Mouse (Mus musculus): ENCODE measurements around the gene Ppp6r2. TPM values are rescaled to one million over a fixed set of nuclear protein-coding genes. Genes with fewer than 3 reads are reported as not detected.

The Ppp6r2 gene
- polyA plus RNA-seq, 1 experiment: 299 TPM

- TF ChIP-seq POLR2A (IDR thresholded peaks at IDR 0.05; ENCODE audit: control insufficient read depth, extremely low read depth, insufficient read depth, low read length, poor library complexity) (no peak), CTCF (IDR thresholded peaks at IDR 0.05; ENCODE audit: borderline replicate concordance, control insufficient read depth, extremely low read depth, insufficient read depth, low read length, poor library complexity) (no peak)
- Histone ChIP-seq H3K4me3 (ENCODE audit: control insufficient read depth, insufficient read depth, low read length) (peak overlapping the region; percentile 37), H3K27ac (ENCODE audit: control insufficient read depth, insufficient read depth, low read length) (no peak overlapping the region; the same call in 1 of the 2 replicates), H3K4me1 (replicated peaks; ENCODE audit: control insufficient read depth, insufficient read depth, low read length) (peaks cover 24% of the 10 kb centered on the region), H3K27me3 (ENCODE audit: control insufficient read depth, insufficient read depth, low read length) (no peaks in the 10 kb centered on the region; the same call in none of the 2 replicates), H3K36me3 (ENCODE audit: control insufficient read depth, insufficient read depth, low read length) (no peaks in the 10 kb centered on the region)
- no peak for DNase-seq
- 34% methylated on average over 17 of the region's 17 CpGs for WGBS
These were observed 38.9 kb upstream of the Ppp6r2 start for GRCm38 (mm10) chr15:89172276-89172935.

GRCm38 (mm10) chr15:89173024-89173905 is 38.1 kb upstream of the Ppp6r2 start:
- no peak overlapping the region; the same call in 1 of the 2 replicates for H3K27ac ChIP-seq (ENCODE audit: control insufficient read depth, insufficient read depth, low read length)
- peak overlapping the region; percentile 37 for H3K4me3 ChIP-seq (ENCODE audit: control insufficient read depth, insufficient read depth, low read length)
- no peaks in the 10 kb centered on the region for H3K36me3 ChIP-seq (ENCODE audit: control insufficient read depth, insufficient read depth, low read length)
- WGBS: under 1% methylated on average over 65 of the region's 65 CpGs
- TF ChIP-seq CTCF (IDR thresholded peaks at IDR 0.05; ENCODE audit: borderline replicate concordance, control insufficient read depth, extremely low read depth, insufficient read depth, low read length, poor library complexity) (no peak), POLR2A (IDR thresholded peaks at IDR 0.05; ENCODE audit: control insufficient read depth, extremely low read depth, insufficient read depth, low read length, poor library complexity) (no peak)
- peak; percentile 21 for DNase-seq
- no peaks in the 10 kb centered on the region; the same call in none of the 2 replicates for H3K27me3 ChIP-seq (ENCODE audit: control insufficient read depth, insufficient read depth, low read length)
- peaks cover 24% of the 10 kb centered on the region for H3K4me1 ChIP-seq (replicated peaks; ENCODE audit: control insufficient read depth, insufficient read depth, low read length)

GRCm38 (mm10) chr15:89173906-89174214 is 37.5 kb upstream of the Ppp6r2 start:
- DNase-seq: no peak
- TF ChIP-seq POLR2A (IDR thresholded peaks at IDR 0.05; ENCODE audit: control insufficient read depth, extremely low read depth, insufficient read depth, low read length, poor library complexity): no peak
- TF ChIP-seq CTCF (IDR thresholded peaks at IDR 0.05; ENCODE audit: borderline replicate concordance, control insufficient read depth, extremely low read depth, insufficient read depth, low read length, poor library complexity): no peak
- Histone ChIP-seq H3K27ac (ENCODE audit: control insufficient read depth, insufficient read depth, low read length) (no peak overlapping the region), H3K27me3 (ENCODE audit: control insufficient read depth, insufficient read depth, low read length) (no peaks in the 10 kb centered on the region; the same call in none of the 2 replicates), H3K4me3 (ENCODE audit: control insufficient read depth, insufficient read depth, low read length) (peak overlapping the region; percentile 37), H3K36me3 (ENCODE audit: control insufficient read depth, insufficient read depth, low read length) (no peaks in the 10 kb centered on the region), H3K4me1 (replicated peaks; ENCODE audit: control insufficient read depth, insufficient read depth, low read length) (peaks cover 25% of the 10 kb centered on the region)
- 15% methylated on average over 15 of the region's 15 CpGs for WGBS

GRCm38 (mm10) chr15:89174889-89175339 is 36.4 kb upstream of the Ppp6r2 start:
- Histone ChIP-seq H3K36me3 (ENCODE audit: control insufficient read depth, insufficient read depth, low read length) (no peaks in the 10 kb centered on the region), H3K4me3 (ENCODE audit: control insufficient read depth, insufficient read depth, low read length) (no peak overlapping the region), H3K27me3 (ENCODE audit: control insufficient read depth, insufficient read depth, low read length) (no peaks in the 10 kb centered on the region; the same call in none of the 2 replicates), H3K27ac (ENCODE audit: control insufficient read depth, insufficient read depth, low read length) (no peak overlapping the region), H3K4me1 (replicated peaks; ENCODE audit: control insufficient read depth, insufficient read depth, low read length) (peaks cover 28% of the 10 kb centered on the region)
- no peak for DNase-seq
- TF ChIP-seq CTCF (IDR thresholded peaks at IDR 0.05; ENCODE audit: borderline replicate concordance, control insufficient read depth, extremely low read depth, insufficient read depth, low read length, poor library complexity) (no peak), POLR2A (IDR thresholded peaks at IDR 0.05; ENCODE audit: control insufficient read depth, extremely low read depth, insufficient read depth, low read length, poor library complexity) (no peak)
- 92% methylated on average over 11 of the region's 11 CpGs for WGBS

GRCm38 (mm10) chr15:89175411-89176155 is 35.8 kb upstream of the Ppp6r2 start:
- TF ChIP-seq CTCF (IDR thresholded peaks at IDR 0.05; ENCODE audit: borderline replicate concordance, control insufficient read depth, extremely low read depth, insufficient read depth, low read length, poor library complexity) (no peak), POLR2A (IDR thresholded peaks at IDR 0.05; ENCODE audit: control insufficient read depth, extremely low read depth, insufficient read depth, low read length, poor library complexity) (no peak)
- H3K36me3 ChIP-seq (ENCODE audit: control insufficient read depth, insufficient read depth, low read length): no peaks in the 10 kb centered on the region
- no peaks in the 10 kb centered on the region; the same call in none of the 2 replicates for H3K27me3 ChIP-seq (ENCODE audit: control insufficient read depth, insufficient read depth, low read length)
- no peak for DNase-seq
- 92% methylated on average over 13 of the region's 13 CpGs for WGBS
- H3K4me3 ChIP-seq (ENCODE audit: control insufficient read depth, insufficient read depth, low read length): no peak overlapping the region
- no peak overlapping the region for H3K27ac ChIP-seq (ENCODE audit: control insufficient read depth, insufficient read depth, low read length)
- H3K4me1 ChIP-seq (replicated peaks; ENCODE audit: control insufficient read depth, insufficient read depth, low read length): peaks cover 32% of the 10 kb centered on the region

GRCm38 (mm10) chr15:89177121-89177520 is 34.2 kb upstream of the Ppp6r2 start:
- Histone ChIP-seq H3K36me3 (ENCODE audit: control insufficient read depth, insufficient read depth, low read length) (no peaks in the 10 kb centered on the region), H3K4me1 (replicated peaks; ENCODE audit: control insufficient read depth, insufficient read depth, low read length) (peaks cover 34% of the 10 kb centered on the region), H3K4me3 (ENCODE audit: control insufficient read depth, insufficient read depth, low read length) (no peak overlapping the region), H3K27me3 (ENCODE audit: control insufficient read depth, insufficient read depth, low read length) (peaks cover 5% of the 10 kb centered on the region), H3K27ac (ENCODE audit: control insufficient read depth, insufficient read depth, low read length) (no peak overlapping the region)
- no peak for DNase-seq
- TF ChIP-seq POLR2A (IDR thresholded peaks at IDR 0.05; ENCODE audit: control insufficient read depth, extremely low read depth, insufficient read depth, low read length, poor library complexity): no peak
- TF ChIP-seq CTCF (IDR thresholded peaks at IDR 0.05; ENCODE audit: borderline replicate concordance, control insufficient read depth, extremely low read depth, insufficient read depth, low read length, poor library complexity): no peak
- WGBS: 16% methylated on average over 5 of the region's 5 CpGs

All from thymus, adult 2 months (tissue).